Mouse (Mus musculus): ENCODE data around the gene Ifna5.

The Ifna5 gene

GRCm38 (mm10) chr4:88865011-88865569 is 29.8 kb downstream of the Ifna5 start:
- no peak for DNase-seq

- DNase-seq, result peak; percentile 80
These were observed 32.1 kb downstream of the Ifna5 start for GRCm38 (mm10) chr4:88867366-88867925.

GRCm38 (mm10) chr4:88867926-88868911 is 32.9 kb downstream of the Ifna5 start:
- DNase-seq, result peak; percentile 11

GRCm38 (mm10) chr4:88872691-88873090 is 37.4 kb downstream of the Ifna5 start:
- no peak for DNase-seq

GRCm38 (mm10) chr4:88875435-88876095 is 40.2 kb downstream of the Ifna5 start:
- no peak for DNase-seq

- DNase-seq, result no peak
These were observed 41.2 kb downstream of the Ifna5 start for GRCm38 (mm10) chr4:88876520-88876919.

GRCm38 (mm10) chr4:88878246-88878645 is 42.9 kb downstream of the Ifna5 start:
- no peak for DNase-seq

- no peak for DNase-seq
These were observed 43.4 kb downstream of the Ifna5 start for GRCm38 (mm10) chr4:88878772-88879171.

GRCm38 (mm10) chr4:88880101-88880500 is 44.8 kb downstream of the Ifna5 start, which contains the start of gene Ifne:
TSS of gene Ifne (minus strand) at chr4:88880201.
- no peak for DNase-seq
